Mouse (Mus musculus) kidney, adult 10 weeks (tissue): Measurements from ENCODE around the gene Ccl26. TPM values are rescaled to one million over a fixed set of nuclear protein-coding genes. Genes with fewer than 3 reads are reported as not detected.

Experiments used
- polyA plus RNA-seq: library from polyadenylated mRNA; stranded (reverse); fragments of 350-450 nt; fragmentation: Illumina TruSeq; extraction: RNeasy Lipid Tissue Mini Kit (QIAGEN cat#74804); gene quantifications from one replicate; pipeline ENCODE4 v1.2.3, GENCODE M21; 2014; ENCODE audit warnings: low read depth, low replicate concordance

Ccl26 gene
- not detected for polyA plus RNA-seq

GRCm38 (mm10) chr5:135563469-135563868 is at the start of gene Ccl26:
Gene Ccl26, minus strand, starts transcription at chr5:135563569.

DNA sequence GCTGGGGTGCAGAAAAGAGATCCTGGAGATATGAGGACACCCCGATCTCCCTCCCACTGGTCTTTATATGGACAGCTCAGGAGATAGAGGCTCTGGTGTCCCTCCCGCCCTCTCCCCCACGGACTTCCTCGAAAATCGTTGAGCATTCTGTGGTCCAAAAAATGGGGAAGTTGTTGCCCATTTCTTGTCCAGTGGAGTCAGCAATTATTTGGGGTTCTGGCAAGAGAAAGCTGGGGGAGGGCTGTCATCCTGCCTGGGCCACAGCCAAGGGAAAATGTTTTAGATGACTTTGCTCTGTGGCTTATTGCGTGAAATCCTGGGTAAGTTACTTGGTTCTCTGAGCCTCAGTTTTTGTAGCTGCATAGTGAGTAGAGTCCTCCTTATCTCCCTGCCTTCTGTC is 9.6 kb upstream of the Ccl26 start, which contains the start of gene Ccl24:
TSS of gene Ccl24 (minus strand) at position 44 of the 400 bp plus-strand sequence.

GRCm38 (mm10) chr5:135544865-135545797 is 18.2 kb downstream of the Ccl26 start, which contains the start of gene Hip1:
Gene Hip1, minus strand, starts transcription at chr5:135545120.

Other genes with a start within 250 kb of the Ccl26 start
- not detected for gene Fkbp6, start 213.5 kb downstream of the Ccl26 start, polyA plus RNA-seq
- gene Trim50, start 210.3 kb downstream of the Ccl26 start, polyA plus RNA-seq: not detected
- gene Nsun5, start 193.6 kb downstream of the Ccl26 start, polyA plus RNA-seq: 1.9 TPM
- gene Pom121, start 169.0 kb downstream of the Ccl26 start, polyA plus RNA-seq: 1.6 TPM
- gene Hip1, start 18.4 kb downstream of the Ccl26 start, polyA plus RNA-seq: 5.6 TPM
- gene Ccl24, start 9.5 kb upstream of the Ccl26 start, polyA plus RNA-seq: not detected
- 12.2 TPM for gene Rhbdd2, start 69.0 kb upstream of the Ccl26 start, polyA plus RNA-seq
- gene Por, start 106.5 kb upstream of the Ccl26 start, polyA plus RNA-seq: 61.0 TPM
- gene Tmem120a, start 180.9 kb upstream of the Ccl26 start, polyA plus RNA-seq: 10.0 TPM
- not detected for gene Styxl1, start 214.8 kb upstream of the Ccl26 start, polyA plus RNA-seq
- gene Mdh2, start 214.9 kb upstream of the Ccl26 start, polyA plus RNA-seq: 72.0 TPM
- not detected for gene Srrm3, start 243.3 kb upstream of the Ccl26 start, polyA plus RNA-seq